Mouse (Mus musculus) neutrophil, adult 59 days (primary cell): ENCODE data around the gene Trmt2a. TPM values are rescaled to one million over a fixed set of nuclear protein-coding genes. Genes with fewer than 3 reads are reported as not detected.

Source experiments
- total RNA-seq, 2 experiments: library from RNA; stranded (reverse); gene quantifications; 1 replicate in 1 of 2; 2 replicates in 1 of 2; pipeline ENCODE4 v1.2.4; 2023

The Trmt2a gene
- 10 to 100 TPM; 42.3 to 55.1 TPM for total RNA-seq

DNA sequence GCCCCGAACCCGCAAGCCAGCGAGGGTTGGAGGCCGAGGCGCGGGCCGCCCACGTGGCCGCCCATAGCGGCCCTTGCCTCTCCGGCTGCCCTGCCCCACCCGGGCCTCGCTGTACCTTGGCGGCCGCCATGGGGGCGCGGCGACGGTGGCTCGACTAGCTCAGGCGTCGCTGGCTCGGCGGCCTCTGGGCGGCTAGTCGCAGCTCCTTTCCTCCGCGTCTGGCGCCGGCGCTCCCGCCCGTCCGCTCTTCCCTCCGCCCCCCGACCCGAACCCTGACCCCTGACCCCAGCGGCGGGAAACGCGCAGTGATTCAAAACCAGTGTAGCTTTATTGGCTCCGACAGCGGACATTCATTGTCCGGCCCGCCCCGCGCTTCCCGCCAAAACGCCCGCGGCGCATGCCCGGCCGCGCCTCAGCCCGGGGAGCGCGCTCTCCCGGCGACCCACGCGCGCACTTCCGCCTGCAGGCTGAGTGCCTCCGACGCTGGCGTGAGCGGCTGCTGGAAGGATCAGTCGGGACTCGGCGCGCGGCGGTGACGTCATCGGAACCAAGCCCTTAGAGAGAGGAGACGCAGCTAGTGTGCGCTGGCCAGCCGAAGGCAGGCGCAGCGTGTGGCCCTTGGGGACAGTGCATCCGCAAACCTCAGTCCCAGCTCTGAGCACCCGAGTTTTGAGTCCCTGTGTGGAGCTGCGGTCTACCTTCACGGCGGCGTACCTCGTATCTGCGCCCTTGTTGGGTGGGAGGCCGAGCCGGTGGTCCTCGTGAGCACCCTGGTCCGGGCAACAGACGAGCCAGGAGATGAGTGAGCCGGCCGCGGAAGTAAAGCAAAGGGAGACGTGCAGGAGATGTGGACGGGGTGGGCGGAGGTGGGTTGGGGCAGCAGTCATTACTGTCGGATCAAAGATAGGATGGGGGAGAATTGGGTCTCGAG is at the start of gene Trmt2a, which contains the start of gene Ranbp1:
Trmt2a (plus strand) TSS at position 247 of the 931 bp plus-strand sequence.
Ranbp1 (minus strand) TSS at position 300 of the 931 bp plus-strand sequence.

DNA sequence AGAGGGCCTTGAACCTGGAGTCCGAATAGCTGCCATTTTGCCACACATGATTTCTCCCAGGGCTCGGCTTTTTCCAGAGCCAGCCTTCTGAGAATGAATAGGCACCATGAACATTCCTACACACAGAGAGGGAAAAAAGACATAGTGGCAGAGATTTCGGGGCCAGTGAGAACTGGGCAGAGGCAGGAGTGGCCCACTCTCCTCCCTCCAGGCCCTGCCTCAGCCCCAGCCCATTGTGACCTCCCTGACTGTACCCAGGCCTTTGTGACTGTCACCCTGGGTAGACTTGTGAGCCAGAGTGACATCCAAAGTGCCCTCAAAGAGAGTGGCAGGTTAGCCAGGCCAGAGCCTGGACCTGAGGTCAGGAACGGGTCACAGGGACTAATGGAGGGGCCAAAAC is 30.9 kb upstream of the Trmt2a start, which contains the start of gene Ccdc188:
Ccdc188 (plus strand) TSS at position 301 of the 400 bp plus-strand sequence.

DNA sequence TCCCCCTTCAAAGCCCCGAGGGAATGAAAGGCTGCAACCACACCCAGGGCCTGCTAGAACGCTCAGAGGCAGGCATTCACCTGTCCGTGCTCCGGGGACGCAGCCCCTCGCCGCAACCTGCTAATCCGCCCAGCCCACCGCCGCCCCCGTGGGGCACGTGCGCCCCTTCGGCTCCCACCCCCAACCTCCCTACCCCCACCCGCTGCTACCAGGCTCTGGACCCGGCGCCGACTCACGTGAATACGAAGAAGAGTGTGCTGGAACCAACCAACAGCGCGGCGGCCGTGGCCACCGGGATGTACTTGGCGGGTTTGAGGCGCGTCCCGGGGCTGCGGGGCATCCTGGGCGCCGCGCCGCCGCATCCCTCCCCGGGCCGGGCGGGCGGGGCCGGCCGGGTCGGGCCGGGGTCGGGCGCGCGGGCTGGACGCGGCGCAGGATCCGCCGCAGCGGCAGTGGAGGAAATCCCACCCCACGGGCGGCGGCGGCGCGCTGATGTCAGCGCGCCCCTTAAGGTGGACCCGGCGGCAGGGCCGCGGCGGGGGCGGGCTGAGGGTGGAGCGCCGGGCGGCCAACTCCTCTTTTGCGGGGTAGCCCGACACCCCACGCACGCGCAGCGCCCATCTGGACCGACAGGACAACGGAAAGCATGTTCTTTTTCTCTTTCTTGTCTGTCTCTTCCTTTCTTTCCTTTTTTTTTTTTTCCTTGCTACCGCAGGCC is 13.6 kb upstream of the Trmt2a start, which contains the start of gene Zdhhc8:
Zdhhc8 (minus strand) TSS at position 466 of the 718 bp plus-strand sequence.

DNA sequence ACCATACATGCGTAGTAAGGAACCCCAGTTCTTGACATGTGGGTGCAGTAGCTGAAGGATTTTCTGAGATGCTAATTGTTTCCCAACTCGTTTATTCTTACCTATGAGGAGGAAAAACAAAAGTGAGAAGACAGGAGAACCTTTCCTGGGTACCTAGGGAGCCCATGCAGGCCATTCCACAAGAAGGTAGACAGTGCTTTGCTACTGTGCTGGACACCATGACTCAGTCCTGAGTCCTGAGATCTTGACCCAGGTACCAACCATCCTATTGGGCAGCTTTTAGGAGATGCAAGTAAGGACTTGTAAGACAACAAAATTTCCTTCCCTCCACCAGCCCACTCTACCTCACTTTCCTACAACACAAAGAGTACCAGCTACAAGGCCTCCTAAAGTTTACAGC is 9.7 kb downstream of the Trmt2a start, which contains the start of gene Gm49776:
Gm49776 (minus strand) TSS at position 101 of the 400 bp plus-strand sequence.

DNA sequence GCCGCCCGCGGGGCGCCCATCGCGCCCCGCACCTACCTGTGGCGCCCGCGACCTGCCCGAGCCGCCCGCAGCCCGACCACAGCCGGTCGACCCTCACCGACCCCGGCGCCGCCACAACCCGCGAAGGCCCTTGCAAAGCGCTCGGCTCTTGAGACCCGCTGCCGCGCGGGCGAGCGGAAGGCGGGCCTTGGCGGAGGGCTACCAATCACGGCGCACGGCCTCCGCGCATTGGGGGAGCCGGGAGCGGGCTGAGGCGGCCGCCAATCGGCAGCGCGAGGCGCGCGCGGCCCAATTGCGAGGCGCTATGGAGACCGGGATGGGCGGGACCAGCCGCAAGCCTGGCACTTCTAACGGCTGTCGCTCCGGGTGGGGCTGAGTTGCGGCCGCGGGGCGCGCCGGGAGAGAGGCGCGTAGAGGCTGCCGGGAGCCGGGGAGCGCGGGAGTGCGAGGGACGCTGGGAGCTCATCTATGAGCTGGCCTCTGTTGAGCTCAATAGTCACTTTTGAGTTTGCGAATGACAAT is 40.6 kb downstream of the Trmt2a start, which contains the start of gene Dgcr8:
Dgcr8 (minus strand) TSS at position 180 of the 522 bp plus-strand sequence.

Other genes with a start within 250 kb of the Trmt2a start
- 1 to 10 TPM; 6.8 to 7.7 TPM for gene Dgcr6, start 195.8 kb upstream of the Trmt2a start, total RNA-seq
- 1 to 10 TPM; 8.5 to 9.8 TPM for gene Prodh, start 158.5 kb upstream of the Trmt2a start, total RNA-seq
- gene Rtn4r, start 121.0 kb upstream of the Trmt2a start, total RNA-seq: under 1 TPM; 0.20 to 0.42 TPM
- gene Ccdc188, start 30.8 kb upstream of the Trmt2a start, total RNA-seq: not detected
- gene Zdhhc8, start 13.5 kb upstream of the Trmt2a start, total RNA-seq: 1 to 10 TPM; 3.7 to 4.9 TPM
- gene Ranbp1, start 53 bp downstream of the Trmt2a start, total RNA-seq: 10 to 100 TPM; 59.0 to 64.4 TPM
- gene Gm49776, start 9.6 kb downstream of the Trmt2a start, total RNA-seq: not detected
- gene Dgcr8, start 40.6 kb downstream of the Trmt2a start, total RNA-seq: 10 to 100 TPM; 19.0 to 24.1 TPM
- gene Tango2, start 99.4 kb downstream of the Trmt2a start, total RNA-seq: 10 to 100 TPM; 26.4 to 26.6 TPM
- 1 to 10 TPM; 5.1 TPM for gene Arvcf, start 99.5 kb downstream of the Trmt2a start, total RNA-seq
- gene Txnrd2, start 177.7 kb downstream of the Trmt2a start, total RNA-seq: 10 to 100 TPM; 10.8 to 11.2 TPM
- 10 to 100 TPM; 29.2 to 31.2 TPM for gene Comt, start 178.2 kb downstream of the Trmt2a start, total RNA-seq